Mouse (Mus musculus): ENCODE results near the gene Sec14l5. TPM values are rescaled to one million over a fixed set of nuclear protein-coding genes. Genes with fewer than 3 reads are reported as not detected.

The Sec14l5 gene
- total and polyA plus RNA-seq, 2 experiments from 2014 or later: 0.08 to 0.48 TPM

DNA sequence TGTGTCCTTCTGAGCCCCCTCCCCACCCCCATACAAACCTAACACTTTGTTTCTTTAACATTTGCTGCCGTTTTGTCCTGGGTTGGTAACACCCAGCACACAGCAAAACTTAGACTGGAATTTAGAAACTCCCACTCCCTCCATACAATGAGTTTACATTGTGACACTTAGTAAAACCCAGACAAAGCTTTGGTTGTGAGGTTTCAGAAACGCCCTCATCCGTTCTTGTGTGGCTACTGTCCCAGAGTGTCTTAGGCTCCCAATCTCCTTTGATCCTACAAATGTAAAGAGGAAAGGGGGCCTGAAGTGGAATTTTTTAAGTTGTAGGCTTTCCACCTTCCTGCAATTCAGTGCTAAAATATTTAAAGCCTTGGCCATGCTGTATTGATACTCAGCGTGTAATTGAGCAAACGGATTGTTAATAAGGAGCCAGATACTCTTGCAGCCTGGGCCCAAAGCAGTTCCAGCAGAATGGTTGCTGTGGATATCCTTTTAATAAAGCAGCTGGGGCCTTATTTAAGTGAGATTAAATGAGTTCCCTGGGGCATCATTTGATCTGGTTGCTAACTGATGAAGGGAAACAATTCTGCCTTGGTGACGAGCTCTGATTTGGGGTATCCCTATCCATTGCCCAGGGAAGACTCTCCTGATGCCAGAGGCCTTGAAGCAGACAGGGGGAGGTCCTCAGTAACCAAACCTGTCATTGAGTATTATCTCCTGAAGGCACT, 6.6 kb downstream of the Sec14l5 start:
- Histone ChIP-seq H3K4me3 (ENCODE audit: low read depth, low read length) (no peak overlapping the region), H3K9ac (no peak overlapping the region), H3K9me3 (ENCODE audit: low read length) (no peaks in the 10 kb centered on the region), H3K4me2 (ENCODE audit: low read depth) (no peak overlapping the region), H3K27ac (ENCODE audit: low read depth, low read length) (no peak overlapping the region), H3K27me3 (ENCODE audit: insufficient read depth, low read length) (no peaks in the 10 kb centered on the region), H3K4me1 (ENCODE audit: insufficient read depth) (no peaks in the 10 kb centered on the region), H3K36me3 (ENCODE audit: insufficient read depth) (no peaks in the 10 kb centered on the region)
- 12% methylated on average over 6 of the region's 6 CpGs for WGBS
- no peak for DNase-seq
- TF ChIP-seq CTCF (IDR thresholded peaks at IDR 0.05; ENCODE audit: low read depth): no peak
- no peak for ATAC-seq

GRCm38 (mm10) chr16:5155014-5155413, 8.1 kb downstream of the Sec14l5 start:
- no peaks in the 10 kb centered on the region for H3K27me3 ChIP-seq (ENCODE audit: insufficient read depth, low read length)
- no peaks in the 10 kb centered on the region for H3K4me1 ChIP-seq (ENCODE audit: insufficient read depth)
- no peaks in the 10 kb centered on the region for H3K36me3 ChIP-seq (ENCODE audit: insufficient read depth)
- H3K4me3 ChIP-seq (ENCODE audit: low read depth, low read length): no peak overlapping the region
- TF ChIP-seq CTCF (IDR thresholded peaks at IDR 0.05; ENCODE audit: low read depth): no peak
- H3K27ac ChIP-seq (ENCODE audit: low read depth, low read length): no peak overlapping the region
- H3K9ac ChIP-seq: no peak overlapping the region
- H3K9me3 ChIP-seq (ENCODE audit: low read length): no peaks in the 10 kb centered on the region
- ATAC-seq: no peak
- 62% methylated on average over 3 of the region's 3 CpGs for WGBS
- no peak overlapping the region for H3K4me2 ChIP-seq (ENCODE audit: low read depth)
- no peak for DNase-seq

GRCm38 (mm10) chr16:5156495-5156894, 9.6 kb downstream of the Sec14l5 start:
- no peaks in the 10 kb centered on the region for H3K9me3 ChIP-seq (ENCODE audit: low read length)
- H3K4me2 ChIP-seq (ENCODE audit: low read depth): no peak overlapping the region
- H3K4me1 ChIP-seq (ENCODE audit: insufficient read depth): no peaks in the 10 kb centered on the region
- ATAC-seq (no peak), DNase-seq (no peak)
- H3K36me3 ChIP-seq (ENCODE audit: insufficient read depth): no peaks in the 10 kb centered on the region
- no peaks in the 10 kb centered on the region for H3K27me3 ChIP-seq (ENCODE audit: insufficient read depth, low read length)
- no peak for TF ChIP-seq CTCF (IDR thresholded peaks at IDR 0.05; ENCODE audit: low read depth)
- H3K9ac ChIP-seq: no peak overlapping the region
- no peak overlapping the region for H3K4me3 ChIP-seq (ENCODE audit: low read depth, low read length)
- no peak overlapping the region for H3K27ac ChIP-seq (ENCODE audit: low read depth, low read length)
- WGBS: 66% methylated on average over 2 of the region's 2 CpGs

DNA sequence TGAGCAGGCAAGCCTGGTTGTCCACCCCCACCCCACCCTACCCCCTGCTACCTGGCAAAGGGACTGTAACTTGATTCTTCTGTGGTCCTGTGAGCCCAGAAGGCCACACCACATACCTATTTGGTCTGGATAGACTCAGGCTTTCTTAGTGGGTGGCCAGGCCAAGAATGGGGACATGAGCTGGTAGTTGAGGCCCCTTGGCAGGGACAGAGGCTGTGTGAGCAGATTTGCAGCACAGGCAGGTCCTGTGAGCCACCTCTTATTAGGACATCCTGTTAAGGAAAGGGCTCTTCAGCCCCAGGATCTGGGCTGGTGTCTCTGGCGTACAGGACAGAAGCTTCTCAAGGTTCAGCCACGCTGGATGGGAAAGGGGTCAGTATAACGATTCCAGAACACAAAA, 10.2 kb downstream of the Sec14l5 start:
- ATAC-seq (no peak), DNase-seq (no peak)
- Histone ChIP-seq H3K27ac (ENCODE audit: low read depth, low read length) (no peak overlapping the region), H3K4me1 (ENCODE audit: insufficient read depth) (no peaks in the 10 kb centered on the region), H3K4me3 (ENCODE audit: low read depth, low read length) (no peak overlapping the region), H3K27me3 (ENCODE audit: insufficient read depth, low read length) (no peaks in the 10 kb centered on the region), H3K9ac (no peak overlapping the region), H3K4me2 (ENCODE audit: low read depth) (no peak overlapping the region), H3K9me3 (ENCODE audit: low read length) (no peaks in the 10 kb centered on the region), H3K36me3 (ENCODE audit: insufficient read depth) (no peaks in the 10 kb centered on the region)
- 88% methylated on average over 3 of the region's 3 CpGs for WGBS
- TF ChIP-seq CTCF (IDR thresholded peaks at IDR 0.05; ENCODE audit: low read depth): no peak

DNA sequence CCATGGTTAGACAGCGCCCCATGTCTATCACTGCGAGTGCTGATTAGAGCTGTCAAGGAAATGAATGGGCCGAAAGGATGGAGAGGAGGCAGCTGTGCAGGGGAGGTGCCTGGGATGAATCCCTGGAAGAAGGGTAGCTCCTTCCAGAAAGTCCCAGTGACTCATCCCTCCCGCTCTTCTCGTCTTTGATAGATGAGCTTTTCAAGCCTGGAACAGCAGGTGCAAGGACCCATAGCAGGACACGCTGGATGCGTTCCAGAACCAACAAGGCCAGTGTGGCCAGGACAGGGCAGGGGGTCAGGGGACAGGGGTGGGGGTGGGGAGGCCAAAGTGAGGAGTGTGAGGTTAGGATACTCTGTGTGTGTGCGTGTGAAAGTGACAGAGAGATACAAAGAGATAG, 12.3 kb downstream of the Sec14l5 start:
- Histone ChIP-seq H3K27ac (ENCODE audit: low read depth, low read length) (no peak overlapping the region), H3K27me3 (ENCODE audit: insufficient read depth, low read length) (no peaks in the 10 kb centered on the region), H3K4me1 (ENCODE audit: insufficient read depth) (no peaks in the 10 kb centered on the region), H3K36me3 (ENCODE audit: insufficient read depth) (no peaks in the 10 kb centered on the region), H3K9ac (no peak overlapping the region), H3K4me3 (ENCODE audit: low read depth, low read length) (no peak overlapping the region), H3K9me3 (ENCODE audit: low read length) (no peaks in the 10 kb centered on the region), H3K4me2 (ENCODE audit: low read depth) (no peak overlapping the region)
- DNase-seq (no peak), ATAC-seq (no peak)
- no peak for TF ChIP-seq CTCF (IDR thresholded peaks at IDR 0.05; ENCODE audit: low read depth)
- 88% methylated on average over 8 of the region's 8 CpGs for WGBS

- H3K4me1 ChIP-seq (ENCODE audit: insufficient read depth): no peaks in the 10 kb centered on the region
- ATAC-seq (no peak), DNase-seq (no peak)
- H3K4me2 ChIP-seq (ENCODE audit: low read depth): no peak overlapping the region
- no peak overlapping the region for H3K27ac ChIP-seq (ENCODE audit: low read depth, low read length)
- H3K9me3 ChIP-seq (ENCODE audit: low read length): no peaks in the 10 kb centered on the region
- H3K36me3 ChIP-seq (ENCODE audit: insufficient read depth): no peaks in the 10 kb centered on the region
- 87% methylated on average over 6 of the region's 6 CpGs for WGBS
- no peak overlapping the region for H3K4me3 ChIP-seq (ENCODE audit: low read depth, low read length)
- H3K9ac ChIP-seq: no peak overlapping the region
- TF ChIP-seq CTCF (IDR thresholded peaks at IDR 0.05; ENCODE audit: low read depth): no peak
- no peaks in the 10 kb centered on the region for H3K27me3 ChIP-seq (ENCODE audit: insufficient read depth, low read length)
Observed at GRCm38 (mm10) chr16:5164327-5164726, 17.4 kb downstream of the Sec14l5 start.

DNA sequence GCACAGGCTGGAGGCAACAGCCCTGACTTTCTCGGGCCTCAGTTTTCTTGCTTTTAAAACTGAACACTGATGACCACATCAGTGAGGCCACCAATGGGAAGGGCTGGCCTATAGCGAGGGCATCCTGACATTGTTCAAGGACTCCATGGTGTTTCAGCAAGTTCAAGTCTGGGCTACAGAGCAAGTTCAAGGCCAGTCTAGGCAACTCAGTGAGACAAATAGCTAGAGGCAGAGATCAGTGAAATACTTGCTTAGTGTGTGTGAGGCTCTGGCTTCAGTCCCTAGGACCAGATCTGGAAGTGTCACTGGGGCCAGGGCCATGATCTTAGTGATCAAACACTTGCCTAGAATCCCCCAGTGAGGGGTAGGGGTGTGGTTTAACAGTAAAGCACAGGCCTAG, 21.1 kb downstream of the Sec14l5 start:
- Histone ChIP-seq H3K9ac (no peak overlapping the region), H3K4me1 (ENCODE audit: insufficient read depth) (no peaks in the 10 kb centered on the region), H3K4me3 (ENCODE audit: low read depth, low read length) (no peak overlapping the region), H3K9me3 (ENCODE audit: low read length) (no peaks in the 10 kb centered on the region), H3K36me3 (ENCODE audit: insufficient read depth) (no peaks in the 10 kb centered on the region), H3K27ac (ENCODE audit: low read depth, low read length) (no peak overlapping the region), H3K27me3 (ENCODE audit: insufficient read depth, low read length) (no peaks in the 10 kb centered on the region), H3K4me2 (ENCODE audit: low read depth) (no peak overlapping the region)
- DNase-seq (no peak), ATAC-seq (no peak)
- WGBS: 89% methylated on average over 2 of the region's 2 CpGs
- TF ChIP-seq CTCF (IDR thresholded peaks at IDR 0.05; ENCODE audit: low read depth): no peak

All from forebrain, postnatal 0 days (tissue).